Mouse (Mus musculus) R1 (cell line): Measurements from ENCODE around the gene Mrpl36.
A peak's percentile ranks its signal among the peaks of the same experiment; 100 is the strongest.

Experiments used
- DNase-seq: peaks from one replicate; pipeline ENCODE4 v3.0.0-alpha.2; 2018; ENCODE audit warnings: low read depth, low spot score

Gene Mrpl36

DNA sequence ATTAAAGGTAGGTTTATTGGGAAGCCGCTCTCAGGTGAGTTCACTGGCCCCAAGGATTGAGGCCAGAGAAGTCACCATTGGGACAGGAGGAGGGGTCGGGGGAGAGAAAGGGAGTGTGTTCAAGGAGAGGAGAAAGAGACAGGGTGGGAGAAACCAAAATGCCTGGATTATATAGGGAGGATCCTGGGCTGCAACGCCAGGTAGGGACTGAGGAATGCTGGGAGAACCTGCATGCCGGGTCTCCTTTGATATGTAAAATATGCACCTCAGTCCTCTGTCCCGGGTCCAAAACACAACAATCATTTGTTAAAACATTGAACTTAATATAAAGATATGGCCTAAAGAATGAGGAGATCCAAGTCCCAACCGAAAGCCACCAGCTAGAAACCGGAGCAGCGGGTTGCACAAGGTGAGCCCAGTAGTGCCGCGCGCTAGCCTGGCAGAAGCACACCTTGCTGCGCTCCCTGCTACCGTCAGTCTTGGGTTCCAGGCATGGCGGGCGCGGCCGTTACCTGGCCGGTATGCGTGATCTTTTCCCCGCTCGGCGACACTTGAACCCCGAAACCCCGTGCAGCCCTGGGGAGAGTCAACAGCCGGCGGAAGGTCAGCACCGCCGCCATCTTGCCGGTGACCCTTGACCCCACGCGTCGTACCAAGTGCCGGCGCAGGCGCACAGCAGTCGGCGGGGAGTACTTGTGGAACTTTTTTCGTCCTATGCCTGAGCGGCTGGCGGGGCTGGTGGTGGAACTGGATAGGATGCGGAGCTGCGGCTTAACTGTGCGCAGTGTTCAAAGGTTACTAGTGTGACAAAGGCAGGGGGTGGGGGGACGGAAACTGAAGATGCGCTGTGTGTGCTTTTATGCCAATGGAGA is at the start of gene Mrpl36, which contains the start of gene Ndufs6:
Mrpl36 (plus strand) TSS at position 687 of the 872 bp plus-strand sequence.
Ndufs6 (minus strand) TSS at position 716 of the 872 bp plus-strand sequence.
- DNase-seq = peak; percentile 98

GRCm38 (mm10) chr13:73279196-73279595 is 49.1 kb upstream of the Mrpl36 start:
- no peak for DNase-seq

DNA sequence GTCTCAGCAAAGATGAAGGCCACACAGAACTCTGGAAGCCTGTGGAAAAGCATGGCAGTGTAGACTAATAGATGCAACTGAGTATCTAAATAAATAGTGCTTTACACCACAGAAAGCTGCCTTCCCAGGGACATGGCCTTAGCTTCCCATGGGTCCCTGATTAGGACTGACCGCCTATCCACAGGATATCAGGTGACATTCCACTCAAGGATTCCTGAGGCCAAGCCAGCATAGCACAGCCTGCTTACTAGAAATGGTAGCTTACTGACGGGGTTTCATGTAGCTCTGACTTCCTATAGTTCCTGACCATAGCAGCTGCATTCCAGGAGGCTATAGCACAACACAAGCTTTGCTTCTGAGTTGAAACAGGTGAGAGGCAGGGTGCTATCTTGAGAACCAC is 45.9 kb upstream of the Mrpl36 start:
- no peak for DNase-seq

GRCm38 (mm10) chr13:73283534-73283933 is 44.8 kb upstream of the Mrpl36 start:
- DNase-seq = no peak

- no peak for DNase-seq
Measured at GRCm38 (mm10) chr13:73290206-73290605, 38.1 kb upstream of the Mrpl36 start.

GRCm38 (mm10) chr13:73291102-73291501 is 37.2 kb upstream of the Mrpl36 start:
- no peak for DNase-seq

GRCm38 (mm10) chr13:73298717-73299116 is 29.6 kb upstream of the Mrpl36 start:
- no peak for DNase-seq

- no peak for DNase-seq
Measured at GRCm38 (mm10) chr13:73299322-73299721, 29.0 kb upstream of the Mrpl36 start.

- no peak for DNase-seq
Measured at GRCm38 (mm10) chr13:73304729-73305128, 23.6 kb upstream of the Mrpl36 start.

- DNase-seq = no peak
Measured at GRCm38 (mm10) chr13:73305398-73306084, 22.8 kb upstream of the Mrpl36 start.

- DNase-seq = no peak
Measured at GRCm38 (mm10) chr13:73306085-73306410, 22.3 kb upstream of the Mrpl36 start.

GRCm38 (mm10) chr13:73306430-73306829 is 21.9 kb upstream of the Mrpl36 start:
- DNase-seq = peak; percentile 25

DNA sequence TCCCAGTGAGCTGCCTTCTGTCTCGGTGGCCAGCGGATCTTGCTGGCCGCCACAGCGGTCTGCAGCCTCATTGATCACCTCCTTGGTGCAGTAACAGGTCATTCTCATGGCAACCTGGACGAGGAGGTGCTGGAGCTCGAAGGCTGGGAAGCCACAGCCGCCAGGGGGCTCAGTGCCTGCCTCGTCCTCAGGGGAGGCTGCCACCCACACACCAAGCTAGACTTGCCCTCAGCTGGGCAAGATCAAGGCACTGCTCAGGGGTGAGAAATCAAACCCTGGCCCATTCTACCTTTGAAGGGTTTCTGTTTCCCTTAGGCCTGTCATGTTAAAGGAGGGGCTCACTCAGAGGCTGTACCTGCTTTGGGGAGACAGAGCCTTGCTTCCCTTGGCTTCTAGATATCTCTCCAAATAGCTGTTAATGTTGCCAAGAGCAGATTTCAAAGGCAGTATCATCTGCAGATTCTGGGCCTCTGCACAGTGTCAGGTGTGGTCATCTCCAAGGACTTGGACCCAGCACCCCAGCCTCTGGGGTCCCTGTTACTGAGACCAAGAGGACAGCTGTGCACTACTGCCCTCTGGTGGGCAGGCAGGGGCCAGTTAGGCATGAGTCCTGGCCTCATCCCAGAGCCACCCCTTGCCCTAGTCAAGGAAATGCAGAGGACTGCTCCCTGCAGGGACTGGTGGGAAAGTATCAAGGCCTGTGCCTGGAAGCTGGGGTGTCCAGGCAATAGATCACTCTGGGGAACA is 18.0 kb upstream of the Mrpl36 start:
- peak; percentile 68 for DNase-seq

GRCm38 (mm10) chr13:73320048-73320447 is 8.3 kb upstream of the Mrpl36 start:
- no peak for DNase-seq

GRCm38 (mm10) chr13:73322626-73323025 is 5.7 kb upstream of the Mrpl36 start:
- DNase-seq = no peak

DNA sequence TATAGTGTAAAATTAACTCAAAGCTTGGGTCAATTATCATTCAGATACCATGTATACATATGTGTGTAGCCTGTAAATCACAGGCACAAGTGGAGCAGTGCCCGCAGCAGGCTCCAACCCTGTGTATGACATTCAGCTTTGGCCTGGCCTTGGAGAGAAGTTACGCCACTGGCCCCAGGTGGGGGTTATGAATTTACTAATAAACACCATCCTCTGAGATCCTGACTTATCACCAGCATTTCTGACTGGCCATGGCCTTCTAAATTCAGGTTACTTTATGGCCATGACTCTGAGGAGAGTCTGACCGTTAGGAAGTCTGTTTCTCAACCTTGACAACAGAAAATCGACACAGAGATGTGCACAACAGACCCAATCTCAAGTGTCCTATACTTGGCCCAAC is 4.9 kb upstream of the Mrpl36 start:
- DNase-seq = no peak

GRCm38 (mm10) chr13:73330844-73331501 is 2.7 kb downstream of the Mrpl36 start:
- DNase-seq = peak; percentile 91

DNA sequence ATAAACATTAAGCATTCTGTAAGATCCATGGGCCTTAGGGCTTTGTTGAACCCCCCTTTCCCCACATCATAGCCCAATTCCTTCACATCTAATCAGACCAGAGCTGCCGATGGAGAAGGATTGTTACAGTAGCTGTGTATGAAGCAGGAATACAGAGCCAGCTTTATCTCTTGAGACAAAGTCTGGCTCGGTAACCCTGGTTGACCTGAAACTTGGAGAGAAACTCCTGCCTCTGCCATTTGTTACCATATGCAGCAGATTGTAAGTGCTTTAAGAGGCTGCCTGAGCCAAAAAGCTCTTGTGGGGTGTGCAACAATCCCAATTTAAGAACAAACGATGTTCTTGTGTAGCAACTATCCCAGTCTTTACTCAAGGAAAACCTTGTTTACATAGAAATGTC is 3.4 kb downstream of the Mrpl36 start:
- no peak for DNase-seq

DNA sequence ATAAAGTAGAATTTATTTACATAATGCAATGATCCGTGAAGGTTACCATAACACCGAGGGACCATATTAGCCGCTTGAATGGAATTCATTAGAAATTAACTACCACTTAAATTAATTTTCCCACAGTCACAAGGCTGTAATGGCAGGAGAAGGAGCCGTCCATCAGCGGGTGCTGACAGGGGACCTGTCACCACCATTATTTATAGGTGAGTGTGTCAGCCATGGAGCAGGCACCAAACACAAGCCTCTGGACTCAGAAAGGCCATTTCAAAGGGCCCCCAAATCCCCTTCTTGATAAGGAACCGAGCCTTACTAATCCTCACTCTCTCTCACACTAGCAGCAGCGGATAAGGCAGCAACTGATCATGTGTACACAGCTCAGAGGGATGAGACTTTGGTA is 8.4 kb downstream of the Mrpl36 start:
- no peak for DNase-seq

- peak; percentile 94 for DNase-seq
Measured at GRCm38 (mm10) chr13:73345102-73345890, 17.0 kb downstream of the Mrpl36 start.

- DNase-seq = peak; percentile 98
Measured at GRCm38 (mm10) chr13:73346131-73346530, 17.8 kb downstream of the Mrpl36 start.
